Mouse (Mus musculus) liver, embryonic 15.5 days (tissue): Measurements from ENCODE around the gene Nos1. TPM values are rescaled to one million over a fixed set of nuclear protein-coding genes. Genes with fewer than 3 reads are reported as not detected.

Experiments used
- ATAC-seq: fragments of 200-750 bp; cut with Nextera tagmentation; 2 replicates; pipeline ENCODE4 v1.8.0; 2017; ENCODE audit warnings: moderate number of reproducible peaks, mild to moderate bottlenecking, moderate library complexity; ENCODE audit not compliant: insufficient read depth
- H3K27ac ChIP-seq: fragments of 300-500 bp; sonication (generic); replicated peaks from 2 replicates; pipeline ENCODE4 v1.5.1; 2015; ENCODE audit warnings: mild to moderate bottlenecking, inconsistent platforms
- H3K27me3 ChIP-seq: fragments of 300-500 bp; sonication (generic); 2 replicates; pipeline ENCODE4 v1.6.1; 2015; ENCODE audit warnings: mild to moderate bottlenecking, inconsistent platforms
- H3K36me3 ChIP-seq: fragments of 300-500 bp; sonication (generic); replicated peaks from 2 replicates; pipeline ENCODE4 v1.6.1; 2015; ENCODE audit warnings: moderate library complexity, mild to moderate bottlenecking, inconsistent platforms
- H3K4me1 ChIP-seq: fragments of 300-500 bp; sonication (generic); replicated peaks from 2 replicates; pipeline ENCODE4 v1.6.1; 2015; ENCODE audit warnings: inconsistent platforms
- H3K4me2 ChIP-seq: fragments of 300-500 bp; sonication (generic); 2 replicates; pipeline ENCODE4 v1.6.1; 2015; ENCODE audit warnings: moderate library complexity, mild to moderate bottlenecking, inconsistent platforms
- H3K4me3 ChIP-seq: fragments of 300-500 bp; sonication (generic); replicated peaks from 2 replicates; pipeline ENCODE4 v1.5.1; 2015; ENCODE audit warnings: mild to moderate bottlenecking, inconsistent platforms
- H3K9ac ChIP-seq: fragments of 300-500 bp; sonication (generic); 2 replicates; pipeline ENCODE4 v1.6.1; 2015; ENCODE audit warnings: moderate library complexity, mild to moderate bottlenecking, inconsistent platforms
- H3K9me3 ChIP-seq: fragments of 300-500 bp; sonication (generic); replicated peaks from 2 replicates; pipeline ENCODE4 v1.6.1; 2016; ENCODE audit warnings: inconsistent platforms
- WGBS: fragments of 180-500 bp; shearing (Covaris S2); methylation state at CpG from one replicate; pipeline ENCODE4 v1.1.7; 2015; ENCODE audit warnings: mixed read lengths; ENCODE audit not compliant: insufficient replicate concordance; 5-methylcytosine and 5-hydroxymethylcytosine counted together
- polyA plus RNA-seq: library from polyadenylated mRNA; unstranded; fragments of >200 nt; fragmentation: Nextera tagmentation; extraction: Ambion mirVana; gene quantifications from 2 replicates; pipeline ENCODE4 v1.2.1, GENCODE M21; 2015

The Nos1 gene
- polyA plus RNA-seq, 1 experiment from 2014 or later, result 0.07 TPM

DNA sequence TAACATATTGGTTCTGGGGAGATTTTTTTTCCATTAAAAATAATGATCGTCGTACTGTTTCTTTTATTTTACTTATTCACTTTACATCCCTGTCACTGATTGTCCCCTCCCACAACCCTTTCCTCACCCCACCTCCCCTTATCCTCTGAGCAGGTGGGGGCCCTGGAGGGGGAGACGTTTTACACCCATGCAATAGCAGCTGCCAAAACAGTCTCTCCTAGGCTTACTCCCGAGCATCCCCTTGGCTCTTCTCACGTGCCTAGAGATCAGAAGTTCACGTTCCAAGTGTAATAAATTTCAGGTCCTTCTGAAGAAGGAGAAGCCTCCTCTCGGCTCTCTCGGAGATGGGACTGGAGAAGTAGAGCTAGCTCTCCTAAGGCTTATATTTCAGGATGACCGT is 20.0 kb downstream of the Nos1 start:
- H3K27me3 ChIP-seq, result no peaks in the 10 kb centered on the region

DNA sequence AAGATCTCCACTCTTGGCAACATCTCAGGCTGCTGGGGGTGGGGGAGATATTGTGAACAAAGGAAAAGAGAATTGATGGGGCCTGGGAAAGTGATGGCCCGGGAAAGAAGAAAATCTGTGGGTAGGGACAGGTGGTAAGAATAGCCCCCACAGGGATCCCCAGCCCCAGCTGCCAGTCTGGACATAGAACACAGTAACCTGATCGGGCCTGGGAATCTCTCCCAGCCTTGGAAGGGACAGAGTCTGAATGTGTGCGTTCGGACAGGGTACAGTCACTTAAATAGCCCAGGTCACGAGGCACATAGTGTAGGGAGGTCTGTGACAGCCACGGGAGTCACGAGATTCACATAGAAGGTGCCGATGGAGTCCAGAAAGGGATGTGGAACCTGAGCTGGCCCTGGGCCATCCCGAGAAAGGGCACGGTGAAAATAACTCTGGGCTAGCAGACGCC is 21.3 kb downstream of the Nos1 start:
- WGBS, result 69% methylated on average over 11 of the region's 11 CpGs
- Histone ChIP-seq H3K27ac (no peak overlapping the region), H3K27me3 (no peaks in the 10 kb centered on the region), H3K4me1 (no peaks in the 10 kb centered on the region), H3K36me3 (no peaks in the 10 kb centered on the region), H3K4me3 (no peak overlapping the region), H3K4me2 (no peak overlapping the region), H3K9ac (no peak overlapping the region), H3K9me3 (no peaks in the 10 kb centered on the region)
- no peak for ATAC-seq

More for the DNA sequence above, 20.0 kb downstream of the Nos1 start:
- Histone ChIP-seq H3K9ac (no peak overlapping the region), H3K27ac (no peak overlapping the region), H3K4me3 (no peak overlapping the region), H3K36me3 (no peaks in the 10 kb centered on the region), H3K9me3 (no peaks in the 10 kb centered on the region), H3K4me2 (no peak overlapping the region), H3K4me1 (no peaks in the 10 kb centered on the region)
- 62% methylated on average over 9 of the region's 9 CpGs for WGBS
- no peak for ATAC-seq

GRCm38 (mm10) chr5:117803551-117803950 is 22.7 kb downstream of the Nos1 start:
- no peak for ATAC-seq
- 39% methylated on average over 7 of the region's 7 CpGs for WGBS
- Histone ChIP-seq H3K27me3 (no peaks in the 10 kb centered on the region), H3K36me3 (no peaks in the 10 kb centered on the region), H3K27ac (no peak overlapping the region), H3K9me3 (no peaks in the 10 kb centered on the region), H3K4me1 (no peaks in the 10 kb centered on the region), H3K4me2 (no peak overlapping the region), H3K9ac (no peak overlapping the region), H3K4me3 (no peak overlapping the region)

DNA sequence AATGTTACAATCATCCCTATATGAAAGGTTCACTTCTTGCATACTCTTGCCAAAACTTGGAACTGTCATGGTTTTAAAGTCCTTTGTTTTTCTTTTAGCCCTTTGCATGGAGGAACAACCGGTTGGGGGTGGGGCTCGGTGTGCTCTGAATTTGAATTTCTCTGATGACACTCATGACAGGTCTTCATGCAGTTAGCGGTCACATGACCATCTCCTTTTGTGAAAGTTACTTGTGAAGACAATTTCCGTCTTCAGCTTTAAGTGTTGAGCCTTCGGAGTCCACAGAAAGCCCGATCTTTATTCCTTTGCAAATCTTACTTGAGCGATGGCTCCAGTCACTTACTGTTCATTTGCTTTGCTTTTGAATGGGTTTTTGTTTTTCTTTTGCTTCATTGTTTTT is 30.1 kb downstream of the Nos1 start:
- Histone ChIP-seq H3K4me2 (no peak overlapping the region), H3K4me3 (no peak overlapping the region), H3K9me3 (no peaks in the 10 kb centered on the region), H3K36me3 (no peaks in the 10 kb centered on the region), H3K4me1 (no peaks in the 10 kb centered on the region), H3K9ac (no peak overlapping the region), H3K27me3 (no peaks in the 10 kb centered on the region), H3K27ac (no peak overlapping the region)
- ATAC-seq, result no peak
- WGBS, result 76% methylated on average over 7 of the region's 7 CpGs

DNA sequence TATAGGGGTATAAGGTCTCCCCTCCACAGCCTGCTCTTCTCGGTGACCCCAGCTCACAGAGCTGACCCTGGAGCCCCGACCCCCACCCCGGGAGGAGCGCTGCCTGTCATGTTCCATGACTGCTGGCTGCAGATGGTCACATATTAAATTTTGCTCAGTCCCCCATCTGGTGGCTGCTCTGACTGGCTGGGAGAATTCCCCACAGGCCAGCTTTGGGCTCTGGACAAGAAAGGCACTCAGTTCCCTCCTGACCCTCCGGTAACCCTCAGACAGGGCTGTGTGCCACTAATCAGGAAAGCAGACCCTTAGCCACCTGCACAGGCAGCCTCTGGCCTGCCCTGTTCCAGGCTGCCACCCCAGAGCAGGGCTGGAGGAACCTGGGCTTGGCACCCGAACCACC is 38.0 kb downstream of the Nos1 start:
- Histone ChIP-seq H3K4me2 (no peak overlapping the region), H3K27me3 (no peaks in the 10 kb centered on the region), H3K36me3 (no peaks in the 10 kb centered on the region), H3K4me3 (no peak overlapping the region), H3K4me1 (no peaks in the 10 kb centered on the region), H3K9ac (no peak overlapping the region), H3K27ac (no peak overlapping the region), H3K9me3 (no peaks in the 10 kb centered on the region)
- ATAC-seq, result no peak
- WGBS, result 69% methylated on average over 6 of the region's 6 CpGs

DNA sequence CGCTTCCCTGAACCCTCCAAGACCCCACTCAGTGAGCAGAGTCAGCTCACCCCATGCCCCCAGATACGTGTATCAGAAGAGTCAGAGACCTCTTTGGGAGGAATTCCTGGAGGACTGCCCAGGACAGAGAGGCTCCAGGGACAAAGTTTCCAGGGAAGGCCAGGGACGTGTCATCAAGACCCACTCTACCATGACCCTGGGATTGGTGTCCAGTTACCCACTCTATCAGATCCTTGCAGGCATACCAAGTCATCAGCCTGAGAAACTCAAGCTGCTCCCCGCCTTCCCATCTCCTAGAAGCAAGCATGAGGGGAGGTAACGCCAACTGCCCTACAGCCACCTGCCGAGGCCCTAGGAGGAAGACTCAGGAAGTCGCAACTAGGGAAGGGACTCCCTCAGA is 39.6 kb downstream of the Nos1 start:
- Histone ChIP-seq H3K4me2 (no peak overlapping the region), H3K27ac (no peak overlapping the region), H3K36me3 (no peaks in the 10 kb centered on the region), H3K27me3 (no peaks in the 10 kb centered on the region), H3K9me3 (no peaks in the 10 kb centered on the region), H3K9ac (no peak overlapping the region), H3K4me1 (no peaks in the 10 kb centered on the region), H3K4me3 (no peak overlapping the region)
- no peak for ATAC-seq
- WGBS, result 49% methylated on average over 7 of the region's 7 CpGs

GRCm38 (mm10) chr5:117823811-117824210 is 43.0 kb downstream of the Nos1 start:
- Histone ChIP-seq H3K4me3 (no peak overlapping the region), H3K27me3 (no peaks in the 10 kb centered on the region), H3K27ac (no peak overlapping the region), H3K4me2 (no peak overlapping the region), H3K9me3 (no peaks in the 10 kb centered on the region), H3K36me3 (no peaks in the 10 kb centered on the region), H3K4me1 (no peaks in the 10 kb centered on the region), H3K9ac (no peak overlapping the region)
- 73% methylated on average over 9 of the region's 9 CpGs for WGBS
- ATAC-seq, result no peak

GRCm38 (mm10) chr5:117824486-117824885 is 43.7 kb downstream of the Nos1 start:
- Histone ChIP-seq H3K27ac (no peak overlapping the region), H3K27me3 (no peaks in the 10 kb centered on the region), H3K36me3 (no peaks in the 10 kb centered on the region), H3K4me3 (no peak overlapping the region), H3K9me3 (no peaks in the 10 kb centered on the region), H3K9ac (no peak overlapping the region), H3K4me2 (no peak overlapping the region), H3K4me1 (no peaks in the 10 kb centered on the region)
- ATAC-seq, result no peak
- WGBS, result 50% methylated on average over 5 of the region's 5 CpGs

DNA sequence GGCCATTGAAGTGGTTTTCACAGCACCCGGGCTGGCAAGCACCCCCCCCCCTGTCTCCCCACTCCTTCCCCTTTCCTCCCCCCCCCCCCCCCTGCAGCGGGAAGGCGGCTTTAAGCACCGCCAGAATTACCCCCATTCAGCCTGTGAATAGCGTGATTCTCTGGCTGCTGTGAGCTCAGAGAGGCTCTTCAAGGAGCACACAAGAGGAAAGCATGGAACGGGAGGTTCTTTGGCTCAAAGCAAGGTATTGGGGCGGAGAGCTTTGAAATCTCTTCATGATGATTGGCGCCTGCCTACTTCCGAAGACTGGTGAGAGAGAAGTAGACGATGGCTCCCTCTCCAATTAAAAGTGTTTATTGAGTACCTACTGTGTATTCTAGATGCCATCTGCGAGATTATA is 44.5 kb downstream of the Nos1 start:
- 66% methylated on average over 11 of the region's 11 CpGs for WGBS
- H3K36me3 ChIP-seq, result no peaks in the 10 kb centered on the region
- no peak for ATAC-seq
- no peak overlapping the region for H3K27ac ChIP-seq
- no peak overlapping the region for H3K4me2 ChIP-seq
- no peaks in the 10 kb centered on the region for H3K27me3 ChIP-seq
- no peaks in the 10 kb centered on the region for H3K9me3 ChIP-seq
- H3K9ac ChIP-seq, result no peak overlapping the region
- H3K4me3 ChIP-seq, result no peak overlapping the region
- H3K4me1 ChIP-seq, result no peaks in the 10 kb centered on the region

- H3K27ac ChIP-seq, result no peak overlapping the region
- no peaks in the 10 kb centered on the region for H3K27me3 ChIP-seq
- no peaks in the 10 kb centered on the region for H3K4me1 ChIP-seq
- no peaks in the 10 kb centered on the region for H3K36me3 ChIP-seq
- no peak overlapping the region for H3K4me2 ChIP-seq
- 61% methylated on average over 6 of the region's 6 CpGs for WGBS
- no peak for ATAC-seq
- no peaks in the 10 kb centered on the region for H3K9me3 ChIP-seq
- no peak overlapping the region for H3K9ac ChIP-seq
- H3K4me3 ChIP-seq, result no peak overlapping the region
These were observed 46.5 kb downstream of the Nos1 start for GRCm38 (mm10) chr5:117827366-117827765.

DNA sequence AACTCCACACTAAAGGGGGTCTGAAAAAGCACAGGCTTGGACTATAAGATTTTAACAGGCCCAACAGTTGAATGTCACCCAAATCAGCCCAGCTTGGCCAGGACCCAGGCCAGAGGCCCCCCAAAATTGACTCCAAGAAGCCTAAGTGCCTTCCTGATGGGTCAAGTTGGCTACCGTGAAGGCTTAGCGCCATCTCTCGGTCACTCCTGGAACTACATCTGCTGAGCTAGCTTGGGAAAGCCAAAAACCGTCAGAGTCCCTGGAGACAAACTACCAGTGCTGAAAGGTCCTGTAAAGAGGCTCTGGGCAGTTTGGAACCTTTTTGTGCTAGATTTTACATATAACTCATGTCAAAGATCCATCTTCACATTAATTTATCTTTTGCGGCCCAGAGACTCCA is 56.1 kb downstream of the Nos1 start:
- peaks cover 29% of the 10 kb centered on the region for H3K27me3 ChIP-seq
- H3K27ac ChIP-seq, result no peak overlapping the region
- no peak overlapping the region for H3K4me3 ChIP-seq
- no peaks in the 10 kb centered on the region for H3K9me3 ChIP-seq
- ATAC-seq, result no peak
- H3K4me1 ChIP-seq, result no peaks in the 10 kb centered on the region
- no peak overlapping the region for H3K9ac ChIP-seq
- no peak overlapping the region for H3K4me2 ChIP-seq
- no peaks in the 10 kb centered on the region for H3K36me3 ChIP-seq
- 10% methylated on average over 5 of the region's 5 CpGs for WGBS

DNA sequence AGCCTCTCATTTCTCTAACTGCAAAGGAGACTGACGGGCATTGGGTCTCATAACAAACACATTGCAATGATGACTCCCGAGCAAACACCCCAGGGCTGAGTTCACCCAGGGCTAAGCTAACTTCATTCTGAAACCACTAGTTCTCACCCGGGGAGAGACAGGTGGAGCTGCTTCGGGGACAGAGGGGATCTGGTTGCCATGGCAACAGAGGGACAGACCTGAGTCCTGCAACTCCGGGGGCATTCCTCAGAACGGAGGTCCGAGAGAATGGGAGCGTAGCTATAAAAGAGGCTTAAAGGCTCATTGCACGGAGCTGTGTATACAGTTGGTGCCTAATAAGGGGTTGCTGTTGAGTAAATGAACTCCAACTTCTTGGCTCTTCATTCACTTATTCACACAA is 56.9 kb downstream of the Nos1 start:
- Histone ChIP-seq H3K4me3 (no peak overlapping the region), H3K4me2 (no peak overlapping the region), H3K27ac (no peak overlapping the region), H3K4me1 (no peaks in the 10 kb centered on the region), H3K36me3 (no peaks in the 10 kb centered on the region), H3K9ac (no peak overlapping the region), H3K27me3 (peaks cover 37% of the 10 kb centered on the region), H3K9me3 (no peaks in the 10 kb centered on the region)
- WGBS, result 27% methylated on average over 9 of the region's 9 CpGs
- ATAC-seq, result no peak
